Mouse (Mus musculus): Measurements from ENCODE around the gene Vsnl1.

DNA sequence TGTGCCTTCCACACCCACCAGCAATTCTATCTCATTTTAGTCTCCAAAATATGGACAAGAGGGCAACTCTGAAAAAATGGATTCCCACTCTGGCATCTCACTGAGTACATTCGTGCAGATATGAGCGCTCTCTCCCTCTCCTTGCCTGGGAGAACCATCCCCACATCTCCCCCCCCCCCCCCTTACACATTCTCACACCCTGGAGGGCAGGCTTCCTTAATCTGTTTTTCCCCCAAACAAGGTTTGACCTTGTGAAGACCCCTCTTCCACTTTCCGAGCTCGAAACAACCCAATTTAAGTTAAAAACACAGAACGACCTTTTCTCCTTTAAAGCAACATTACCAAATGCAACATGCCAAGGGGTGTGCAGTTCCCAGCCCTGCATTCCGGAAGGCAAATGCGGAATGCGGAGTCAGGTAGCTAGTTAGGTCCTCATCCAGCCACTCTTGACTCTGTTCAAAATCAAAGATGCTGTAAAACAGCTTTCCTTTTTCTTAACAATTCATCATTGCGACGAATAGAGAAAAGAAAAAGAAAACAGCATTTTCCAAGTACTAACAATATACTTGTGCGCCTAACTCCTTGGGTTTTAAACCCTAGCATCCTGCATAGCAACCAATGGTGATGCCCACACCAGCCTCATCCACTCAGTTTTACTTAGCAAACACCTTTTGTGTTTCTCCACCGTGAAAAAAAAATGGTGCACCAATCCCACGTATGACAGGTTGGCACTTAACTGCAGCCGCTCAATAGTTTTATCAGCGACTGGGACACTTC is 979 bp downstream of the Vsnl1 start:
- TF ChIP-seq POLR2A (IDR thresholded peaks at IDR 0.05; ENCODE audit: control insufficient read depth, low read depth, low read length) (no peak), CTCF (IDR thresholded peaks at IDR 0.05; ENCODE audit: control insufficient read depth, insufficient read depth, insufficient replicate concordance, low read depth, low read length) (no peak)
